Mouse (Mus musculus): ENCODE data around the gene F11r. TPM values are rescaled to one million over a fixed set of nuclear protein-coding genes. Genes with fewer than 3 reads are reported as not detected.

F11r gene
- total RNA-seq, 4 experiments from 2014 or later: 3.6 to 5.9 (median 4.2) TPM

Other genes starting within 250 kb of the F11r start
- gene Pcp4l1, start 241.3 kb upstream of the F11r start, total RNA-seq (2022): 10 to 100 TPM; 40.2 to 94.7 (median 71.0) TPM
- gene Nr1i3, start 223.6 kb upstream of the F11r start, total RNA-seq (2022): under 1 TPM in 1 of 4 experiments, not detected in 3; 0.21 TPM
- 10 to 100 TPM; 46.4 to 50.9 (median 50.4) TPM for gene Tomm40l, start 215.0 kb upstream of the F11r start, total RNA-seq (2022)
- gene Apoa2, start 212.5 kb upstream of the F11r start, total RNA-seq (2022): 1 to 10 TPM in 2 of 4 experiments, not detected in 2; 1.5 to 6.1 TPM
- gene Fcer1g, start 203.2 kb upstream of the F11r start, total RNA-seq (2022): 1 to 10 TPM in 3 of 4 experiments, under 1 TPM in 1; 0.85 to 3.1 (median 2.3) TPM
- under 1 TPM in 2 of 4 experiments, not detected in 2; 0.09 to 0.36 TPM for gene Adamts4, start 187.1 kb upstream of the F11r start, total RNA-seq (2022)
- 100 to 1,000 TPM; 830 to 997 (median 868) TPM for gene Ndufs2, start 186.1 kb upstream of the F11r start, total RNA-seq (2022)
- gene B4galt3, start 167.2 kb upstream of the F11r start, total RNA-seq (2022): 10 to 100 TPM in 2 of 4 experiments, 1 to 10 TPM in 2; 8.7 to 14.1 (median 10.9) TPM
- gene Ppox, start 156.3 kb upstream of the F11r start, total RNA-seq (2022): 10 to 100 TPM in 2 of 4 experiments, 1 to 10 TPM in 2; 7.3 to 10.7 (median 9.0) TPM
- gene Usp21, start 149.5 kb upstream of the F11r start, total RNA-seq (2022): 10 to 100 TPM; 15.3 to 19.3 (median 16.2) TPM
- 100 to 1,000 TPM; 102 to 110 (median 106) TPM for gene Ufc1, start 142.5 kb upstream of the F11r start, total RNA-seq (2022)
- 10 to 100 TPM; 31.9 to 39.7 (median 37.3) TPM for gene Dedd, start 108.4 kb upstream of the F11r start, total RNA-seq (2022)
- gene Nit1, start 91.9 kb upstream of the F11r start, total RNA-seq (2022): 10 to 100 TPM; 25.6 to 30.3 (median 29.0) TPM
- gene Pfdn2, start 91.9 kb upstream of the F11r start, total RNA-seq (2022): 100 to 1,000 TPM in 2 of 4 experiments, 10 to 100 TPM in 2; 46.7 to 104 (median 77.5) TPM
- gene Klhdc9, start 76.7 kb upstream of the F11r start, total RNA-seq (2022): not detected
- not detected for gene Nectin4, start 67.4 kb upstream of the F11r start, total RNA-seq (2022)
- under 1 TPM; 0.34 to 0.63 (median 0.44) TPM for gene Arhgap30, start 48.6 kb upstream of the F11r start, total RNA-seq (2022)
- gene Usf1, start 26.2 kb upstream of the F11r start, total RNA-seq (2022): 10 to 100 TPM; 29.3 to 35.5 (median 33.0) TPM
- gene Tstd1, start 18.7 kb upstream of the F11r start, total RNA-seq (2022): under 1 TPM in 2 of 4 experiments, not detected in 2; 0.51 to 0.58 TPM
- 1 to 10 TPM in 3 of 4 experiments, under 1 TPM in 1; 0.90 to 1.3 (median 1.2) TPM for gene Alyref2, start 65.9 kb downstream of the F11r start, total RNA-seq (2022)
- gene Itln1, start 97.8 kb downstream of the F11r start, total RNA-seq (2022): not detected
- gene Cd244a, start 121.7 kb downstream of the F11r start, total RNA-seq (2022): under 1 TPM in 1 of 4 experiments, not detected in 3; 0.19 TPM
- under 1 TPM in 2 of 4 experiments, not detected in 2; 0.18 to 0.27 TPM for gene Ly9, start 169.9 kb downstream of the F11r start, total RNA-seq (2022)
- gene Slamf7, start 215.5 kb downstream of the F11r start, total RNA-seq (2022): under 1 TPM in 1 of 4 experiments, not detected in 3; 0.65 TPM
- gene Cd48, start 244.5 kb downstream of the F11r start, total RNA-seq (2022): under 1 TPM in 3 of 4 experiments, not detected in 1; 0.48 to 0.56 (median 0.49) TPM

Measured in gastrocnemius, adult 8-10 months (tissue).